Mouse (Mus musculus) liver, embryonic 14.5 days (tissue): ENCODE measurements around the gene Dact2. TPM values are rescaled to one million over a fixed set of nuclear protein-coding genes. Genes with fewer than 3 reads are reported as not detected.

Experiments used
- ATAC-seq: fragments of 200-750 bp; cut with Nextera tagmentation; 2 replicates; pipeline ENCODE4 v1.8.0; 2017; ENCODE audit warnings: moderate number of reproducible peaks, mild to moderate bottlenecking, moderate library complexity; ENCODE audit not compliant: insufficient read depth
- DNase-seq, 3 experiments: peaks; one replicate each; pipeline ENCODE4 v3.0.0-alpha.2; 2012 to 2013; ENCODE audit warnings: low read depth in 3 of 3, low spot score in 3 of 3
- H3K27ac ChIP-seq: fragments of 300-500 bp; sonication (generic); 2 replicates; pipeline ENCODE4 v1.5.1; 2014; ENCODE audit warnings: moderate library complexity, mild to moderate bottlenecking, control low read depth, inconsistent platforms
- H3K27me3 ChIP-seq: fragments of 300-500 bp; sonication (generic); 2 replicates; pipeline ENCODE4 v1.6.1; 2014; ENCODE audit warnings: mild to moderate bottlenecking, low read length, moderate library complexity; ENCODE audit not compliant: control insufficient read depth, insufficient read depth
- H3K36me3 ChIP-seq: fragments of 300-500 bp; sonication (generic); replicated peaks from 2 replicates; pipeline ENCODE4 v1.6.1; 2014; ENCODE audit warnings: low read depth; ENCODE audit not compliant: control insufficient read depth, insufficient read depth
- H3K4me1 ChIP-seq, 2 experiments: fragments of 200-500 bp in 1 of 2; fragments of 300-500 bp in 1 of 2; sonication (generic) in 1 of 2; replicated peaks; 2 replicates each; pipeline ENCODE4 v1.6.1; 2012 to 2014; ENCODE audit warnings: antibody characterized with exemption in 1 of 2, inconsistent platforms in 1 of 2, low read length in 1 of 2; ENCODE audit not compliant: control insufficient read depth in 2 of 2, insufficient read depth in 2 of 2
- H3K4me2 ChIP-seq: fragments of 300-500 bp; sonication (generic); 2 replicates; pipeline ENCODE4 v1.6.1; 2014; ENCODE audit warnings: low read depth, mild to moderate bottlenecking, control low read depth, moderate library complexity
- H3K4me3 ChIP-seq, 2 experiments: fragments of 200-500 bp in 1 of 2; fragments of 300-500 bp in 1 of 2; sonication (generic) in 1 of 2; 2 replicates each; pipeline ENCODE4 v1.5.1; 2012 to 2014; ENCODE audit warnings: low read depth in 2 of 2, low read length in 2 of 2, mild to moderate bottlenecking in 2 of 2, control low read depth in 1 of 2, inconsistent platforms in 1 of 2, moderate library complexity in 1 of 2; ENCODE audit not compliant: insufficient read depth in 1 of 2
- H3K9ac ChIP-seq: fragments of 300-500 bp; sonication (generic); replicated peaks from 2 replicates; pipeline ENCODE4 v1.6.1; 2014; ENCODE audit warnings: mild to moderate bottlenecking, control low read depth, moderate library complexity
- H3K9me3 ChIP-seq: fragments of 300-500 bp; sonication (generic); 2 replicates; pipeline ENCODE4 v1.6.1; 2016; ENCODE audit warnings: low read length, mixed read lengths; ENCODE audit not compliant: control insufficient read depth
- CTCF ChIP-seq: IDR thresholded peaks from 2 replicates; pipeline ENCODE4 v1.5.1; 2016; ENCODE audit warnings: antibody characterized with exemption, low read depth, control low read depth
- EP300 ChIP-seq: IDR thresholded peaks from 2 replicates; pipeline ENCODE4 v1.6.1; 2016; ENCODE audit warnings: antibody characterized with exemption, low read depth
- WGBS: fragments of 180-500 bp; shearing (Covaris S2); extraction: QIAGEN DNeasy Blood & Tissue Kit; methylation state at CpG from one replicate; pipeline ENCODE4 v1.1.7; 2014; ENCODE audit not compliant: insufficient replicate concordance; 5-methylcytosine and 5-hydroxymethylcytosine counted together
- polyA plus RNA-seq, 2 experiments: library from polyadenylated mRNA; depleted of rRNA in 1 of 2; stranded (reverse) in 1 of 2; unstranded in 1 of 2; fragments of >200 nt; fragmentation: Nextera tagmentation in 1 of 2; extraction: Ambion mirVana in 1 of 2; gene quantifications; 2 replicates each; pipeline versions ENCODE4 v1.2.1 to v1.2.3; 2012 to 2014

Gene Dact2
- polyA plus RNA-seq, 2 experiments = 0.84 to 0.90 TPM

DNA sequence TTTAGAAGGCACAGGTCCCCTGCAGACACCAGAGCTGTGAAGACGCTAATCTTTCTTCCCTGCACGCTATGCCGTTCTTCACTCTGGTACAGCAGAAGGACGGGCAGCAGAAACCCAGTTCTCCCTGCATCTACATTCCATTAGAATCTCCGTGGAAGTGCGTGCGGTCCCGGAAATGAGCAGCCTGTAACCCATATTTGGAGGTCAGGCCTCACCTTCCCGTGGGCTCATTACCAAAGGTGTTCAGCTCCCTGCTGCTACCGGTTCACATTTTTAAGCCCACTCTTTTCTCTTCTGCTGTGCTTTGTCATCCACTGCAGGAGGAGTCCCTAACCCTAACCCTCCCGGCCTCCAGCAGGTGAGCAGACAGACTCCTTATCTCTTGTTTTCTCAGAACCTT lies 34.7 kb downstream of the Dact2 start:
- Histone ChIP-seq H3K9me3 (no peaks in the 10 kb centered on the region), H3K4me1 (peaks cover 4 to 47% of the 10 kb centered on the region in 2 experiments), H3K36me3 (no peaks in the 10 kb centered on the region), H3K4me3 (no peak overlapping the region), H3K9ac (no peak overlapping the region), H3K27me3 (no peaks in the 10 kb centered on the region), H3K27ac (no peak overlapping the region), H3K4me2 (no peak overlapping the region)
- TF ChIP-seq EP300 = no peak
- TF ChIP-seq CTCF = no peak
- DNase-seq (no peak), ATAC-seq (no peak)
- WGBS = 54% methylated on average over 11 of the region's 11 CpGs

DNA sequence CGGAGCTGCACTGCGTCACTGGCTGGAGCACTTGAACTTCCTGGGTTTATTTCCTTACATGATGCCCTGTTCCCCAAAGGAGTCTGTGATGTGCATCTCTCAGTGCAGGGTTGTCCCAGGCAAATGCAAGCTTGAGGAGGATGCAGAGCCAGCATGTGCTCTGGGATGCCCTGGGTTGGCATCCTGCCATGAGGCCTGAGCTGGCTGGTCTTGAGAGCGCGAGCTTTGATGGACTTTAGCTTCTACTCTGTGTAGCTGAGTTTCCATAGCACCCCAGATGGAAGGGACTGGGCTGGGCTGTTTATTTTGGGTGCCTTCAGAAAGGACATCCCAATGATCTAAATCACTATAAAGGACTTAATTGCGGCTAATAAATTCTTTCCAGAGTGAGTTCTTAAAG lies 36.5 kb downstream of the Dact2 start:
- Histone ChIP-seq H3K4me1 (peaks cover 0 to 38% of the 10 kb centered on the region in 2 experiments; a peak in 2 of 4 replicates), H3K27me3 (no peaks in the 10 kb centered on the region), H3K4me3 (no peak overlapping the region), H3K4me2 (no peak overlapping the region), H3K27ac (no peak overlapping the region), H3K9ac (no peak overlapping the region), H3K36me3 (no peaks in the 10 kb centered on the region), H3K9me3 (no peaks in the 10 kb centered on the region)
- no peak for ATAC-seq
- TF ChIP-seq EP300 = no peak
- no peak for TF ChIP-seq CTCF
- no peak for DNase-seq
- 70% methylated on average over 5 of the region's 5 CpGs for WGBS

DNA sequence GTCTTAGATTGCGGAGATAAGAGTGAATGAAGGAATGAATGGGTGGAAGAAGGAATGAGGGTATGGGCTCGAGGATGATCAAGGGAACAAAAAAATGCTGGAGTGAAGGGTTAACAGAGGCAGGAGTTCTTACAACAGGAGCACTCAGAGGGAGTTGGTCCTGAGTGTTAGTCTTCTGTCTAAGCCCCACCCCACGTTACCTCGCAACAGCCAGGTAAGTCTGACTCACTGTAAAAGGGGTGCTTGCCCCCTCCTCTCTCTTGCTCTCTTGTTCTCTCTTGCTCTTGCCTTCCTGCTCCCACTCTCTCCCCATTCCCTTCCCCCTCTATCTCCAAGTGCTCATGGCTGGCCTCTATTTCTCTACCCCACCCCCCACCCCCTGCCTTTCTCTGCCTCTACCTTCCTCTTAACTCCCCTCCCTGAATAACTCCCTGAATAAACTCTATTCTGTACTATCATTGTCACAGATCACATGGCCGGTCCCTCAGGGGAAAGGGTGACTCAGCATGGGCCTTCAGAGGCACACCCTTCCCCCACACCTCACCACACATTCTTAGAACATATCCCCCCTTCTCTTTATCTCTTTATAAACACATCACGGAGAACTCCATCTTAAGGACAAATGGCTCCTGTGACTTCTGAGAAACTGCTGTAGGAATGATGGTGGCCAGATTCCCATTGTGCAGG lies 37.2 kb downstream of the Dact2 start:
- DNase-seq = no peak
- Histone ChIP-seq H3K27ac (no peak overlapping the region), H3K27me3 (no peaks in the 10 kb centered on the region), H3K4me1 (peaks cover 0 to 31% of the 10 kb centered on the region in 2 experiments; a peak in 2 of 4 replicates), H3K9ac (no peak overlapping the region), H3K4me2 (no peak overlapping the region), H3K36me3 (no peaks in the 10 kb centered on the region), H3K4me3 (no peak overlapping the region), H3K9me3 (no peaks in the 10 kb centered on the region)
- no peak for ATAC-seq
- TF ChIP-seq EP300 = no peak
- no peak for TF ChIP-seq CTCF
- 30% methylated on average over 6 of the region's 6 CpGs for WGBS

DNA sequence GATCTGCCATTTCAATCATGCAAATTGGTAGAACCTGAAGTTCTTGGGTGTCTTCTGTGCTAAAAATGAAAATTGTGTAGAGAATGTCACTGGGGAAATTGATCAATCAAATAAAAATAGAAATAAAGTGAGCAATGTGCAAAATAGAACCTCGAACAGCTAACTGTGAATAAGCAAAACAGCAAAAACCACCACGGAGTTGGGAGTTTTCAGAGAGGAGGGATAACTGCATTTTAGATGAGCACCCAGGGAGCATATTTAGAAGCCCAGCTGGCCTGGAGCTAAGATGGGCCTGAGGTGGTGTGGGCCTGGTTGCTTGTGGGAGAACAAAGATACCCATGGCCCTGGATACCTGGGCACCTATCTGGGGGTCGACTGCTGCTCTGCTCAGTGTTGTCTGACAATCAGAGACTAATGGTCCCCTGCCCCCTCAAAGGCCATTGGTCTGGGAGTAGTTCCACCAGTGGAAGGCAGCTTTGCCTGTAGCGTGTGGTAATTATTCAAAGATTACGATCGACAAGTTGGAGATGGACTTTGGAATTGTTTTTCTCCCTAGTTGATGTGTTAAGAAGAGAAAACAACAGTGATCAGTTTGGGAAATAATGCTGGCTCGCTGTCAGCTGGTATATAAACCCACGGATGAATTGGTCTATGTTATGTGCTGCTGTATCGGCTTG lies 38.0 kb downstream of the Dact2 start:
- Histone ChIP-seq H3K36me3 (no peaks in the 10 kb centered on the region), H3K4me1 (peaks cover 0 to 25% of the 10 kb centered on the region in 2 experiments; a peak in 2 of 4 replicates), H3K27me3 (no peaks in the 10 kb centered on the region), H3K9me3 (no peaks in the 10 kb centered on the region), H3K4me2 (no peak overlapping the region), H3K9ac (no peak overlapping the region), H3K27ac (no peak overlapping the region), H3K4me3 (no peak overlapping the region)
- ATAC-seq (no peak), DNase-seq (no peak)
- no peak for TF ChIP-seq CTCF
- no peak for TF ChIP-seq EP300
- WGBS = 40% methylated on average over 9 of the region's 9 CpGs

- 24% methylated on average over 10 of the region's 10 CpGs for WGBS
- H3K4me3 ChIP-seq = no peak overlapping the region
Measured at GRCm38 (mm10) chr17:14165332-14165876, 38.7 kb downstream of the Dact2 start.

More at GRCm38 (mm10) chr17:14165332-14165876, 38.7 kb downstream of the Dact2 start:
- no peak overlapping the region for H3K27ac ChIP-seq
- H3K4me2 ChIP-seq = no peak overlapping the region
- ATAC-seq (no peak), DNase-seq (no peak)
- H3K9ac ChIP-seq = no peak overlapping the region
- H3K36me3 ChIP-seq = no peaks in the 10 kb centered on the region
- peaks cover 0 to 20% of the 10 kb centered on the region in 2 experiments; a peak in 2 of 4 replicates for H3K4me1 ChIP-seq
- TF ChIP-seq EP300 (no peak), CTCF (no peak)
- H3K9me3 ChIP-seq = no peaks in the 10 kb centered on the region
- H3K27me3 ChIP-seq = no peaks in the 10 kb centered on the region
